Comparison of ENCODE assay signal across 29 mouse cellular contexts in the genomic region with DNA sequence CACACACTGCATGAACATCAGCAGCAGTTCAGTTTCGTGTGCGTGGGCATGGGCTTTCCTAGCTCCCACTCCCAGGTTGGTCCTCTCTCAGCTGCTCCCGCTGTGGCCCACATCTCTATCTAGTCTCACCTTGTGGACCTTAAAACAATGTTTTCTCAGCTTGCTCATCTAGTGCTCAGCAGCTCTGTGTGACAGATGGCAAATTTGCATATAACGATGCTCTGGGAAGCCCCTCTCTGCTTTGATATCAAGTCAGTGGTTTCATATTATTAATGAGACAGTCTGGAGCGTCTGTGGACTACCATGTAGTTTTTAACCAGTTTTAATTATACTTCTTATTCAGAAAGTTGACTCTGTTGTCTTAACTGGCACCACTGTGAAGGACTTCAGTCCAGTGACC.
DNase-seq lines count a peak whose midpoint lies in the region; ATAC-seq and TF ChIP-seq lines count a peak whose summit lies in the region.
"Had no signal": no experiment of that assay in that cellular context is flagged by ENCODE, and none has a peak within 500 bp of the region (broad histone marks: within the 10 kb centered on the region; RNA-seq: fewer than 3 reads in every experiment).

No protein-coding gene starts in this region.

- no peaks in the 10 kb centered on the region for H3K9me3 ChIP-seq in hindbrain, embryonic 13.5 days
- no peaks in the 10 kb centered on the region for H3K9me3 ChIP-seq in hindbrain, embryonic 12.5 days (replicated peaks)
- no peaks in the 10 kb centered on the region for H3K9me3 ChIP-seq in midbrain, embryonic 14.5 days (ENCODE audit: control insufficient read depth, low read length)
- H3K9me3 ChIP-seq in midbrain, embryonic 10.5 days (replicated peaks): no peaks in the 10 kb centered on the region
- no peaks in the 10 kb centered on the region for H3K9me3 ChIP-seq in forebrain, embryonic 15.5 days
- H3K9me3 ChIP-seq in midbrain, postnatal 0 days (ENCODE audit: low read length): no peaks in the 10 kb centered on the region
- H3K9me3 ChIP-seq: embryonic facial prominence, embryonic 13.5 days; heart, embryonic 10.5 days; limb, embryonic 12.5 days; neural tube, embryonic 12.5 days had no signal

- H3K27me3 ChIP-seq in hindbrain, embryonic 13.5 days: no peaks in the 10 kb centered on the region
- no peaks in the 10 kb centered on the region for H3K27me3 ChIP-seq in hindbrain, embryonic 12.5 days
- H3K27me3 ChIP-seq in midbrain, embryonic 14.5 days (ENCODE audit: control insufficient read depth, insufficient read depth, low read length): no peaks in the 10 kb centered on the region
- no peaks in the 10 kb centered on the region for H3K27me3 ChIP-seq in midbrain, embryonic 10.5 days (ENCODE audit: low read depth, poor library complexity, severe bottlenecking)
- H3K27me3 ChIP-seq in forebrain, embryonic 15.5 days: no peaks in the 10 kb centered on the region
- H3K27me3 ChIP-seq in midbrain, postnatal 0 days (ENCODE audit: insufficient read depth, low read length): no peaks in the 10 kb centered on the region
- H3K27me3 ChIP-seq: embryonic facial prominence, embryonic 13.5 days; limb, embryonic 12.5 days; neural tube, embryonic 12.5 days had no signal

- no peaks in the 10 kb centered on the region for H3K36me3 ChIP-seq in hindbrain, embryonic 13.5 days
- H3K36me3 ChIP-seq in hindbrain, embryonic 12.5 days: no peaks in the 10 kb centered on the region
- H3K36me3 ChIP-seq in midbrain, embryonic 14.5 days (ENCODE audit: control insufficient read depth, insufficient read depth, low read length): no peaks in the 10 kb centered on the region
- no peaks in the 10 kb centered on the region for H3K36me3 ChIP-seq in midbrain, embryonic 10.5 days
- no peaks in the 10 kb centered on the region for H3K36me3 ChIP-seq in forebrain, embryonic 15.5 days
- no peaks in the 10 kb centered on the region for H3K36me3 ChIP-seq in midbrain, postnatal 0 days (ENCODE audit: insufficient read depth, low read length)
- H3K36me3 ChIP-seq: embryonic facial prominence, embryonic 13.5 days; heart, embryonic 10.5 days; limb, embryonic 12.5 days; neural tube, embryonic 12.5 days had no signal

- TF ChIP-seq CTCF in midbrain, postnatal 0 days (IDR thresholded peaks at IDR 0.05): no peak

- WGBS in hindbrain, embryonic 13.5 days: 57% methylated on average over 5 of the region's 5 CpGs
- WGBS in hindbrain, embryonic 12.5 days: 74% methylated on average over 5 of the region's 5 CpGs
- WGBS in midbrain, embryonic 14.5 days: 77% methylated on average over 5 of the region's 5 CpGs
- 91% methylated on average over 5 of the region's 5 CpGs for WGBS in midbrain, embryonic 10.5 days
- WGBS in forebrain, embryonic 15.5 days: 53% methylated on average over 5 of the region's 5 CpGs
- WGBS in midbrain, postnatal 0 days: 68% methylated on average over 5 of the region's 5 CpGs

- H3K9ac ChIP-seq in hindbrain, embryonic 13.5 days: no peak overlapping the region
- no peak overlapping the region for H3K9ac ChIP-seq in hindbrain, embryonic 12.5 days
- no peak overlapping the region for H3K9ac ChIP-seq in midbrain, embryonic 14.5 days (replicated peaks; ENCODE audit: low read length)
- no peak overlapping the region for H3K9ac ChIP-seq in forebrain, embryonic 15.5 days (replicated peaks)
- H3K9ac ChIP-seq in midbrain, postnatal 0 days (replicated peaks; ENCODE audit: low read length, poor library complexity, severe bottlenecking): no peak overlapping the region
- H3K9ac ChIP-seq: embryonic facial prominence, embryonic 13.5 days; limb, embryonic 12.5 days; liver, postnatal 0 days; neural tube, embryonic 12.5 days had no signal

- H3K27ac ChIP-seq in hindbrain, embryonic 13.5 days: no peak overlapping the region; the same call in 1 of the 2 replicates
- no peak overlapping the region for H3K27ac ChIP-seq in hindbrain, embryonic 12.5 days
- no peak overlapping the region; the same call in 1 of the 2 replicates for H3K27ac ChIP-seq in midbrain, embryonic 14.5 days (replicated peaks; ENCODE audit: low read depth, low read length)
- no peak overlapping the region for H3K27ac ChIP-seq in midbrain, embryonic 10.5 days (replicated peaks)
- H3K27ac ChIP-seq in forebrain, embryonic 15.5 days (replicated peaks): 0 out of 2 replicates have a peak overlapping the region, but pooled peaks have one; percentile 8
- H3K27ac ChIP-seq in midbrain, postnatal 0 days (ENCODE audit: low read depth, low read length): no peak overlapping the region
- H3K27ac ChIP-seq: embryonic facial prominence, embryonic 13.5 days; gastrocnemius, adult 2 months; heart, embryonic 10.5 days; layer of hippocampus, adult 2 months; limb, embryonic 12.5 days; neural tube, embryonic 12.5 days; stomach, postnatal 0 days had no signal

- peak; percentile 28; the same call in 1 of the 2 replicates for ATAC-seq in hindbrain, embryonic 13.5 days (ENCODE audit: low FRiP score)
- ATAC-seq in hindbrain, embryonic 12.5 days (ENCODE audit: low FRiP score): no peak
- peak; percentile 43; the same call in 1 of the 2 replicates for ATAC-seq in midbrain, embryonic 14.5 days (ENCODE audit: low FRiP score, low TSS enrichment)
- 0 out of 2 replicates have a peak, but pooled peaks have one; percentile 46 for ATAC-seq in forebrain, embryonic 15.5 days (replicated peaks)
- ATAC-seq in midbrain, postnatal 0 days (ENCODE audit: low FRiP score): no peak
- ATAC-seq: intestine, embryonic 16.5 days; liver, postnatal 0 days; lung, postnatal 0 days had no signal

- H3K4me3 ChIP-seq in hindbrain, embryonic 13.5 days: no peak overlapping the region
- no peak overlapping the region for H3K4me3 ChIP-seq in hindbrain, embryonic 12.5 days
- no peak overlapping the region for H3K4me3 ChIP-seq in midbrain, embryonic 14.5 days (replicated peaks; ENCODE audit: low read depth, low read length)
- H3K4me3 ChIP-seq in midbrain, embryonic 10.5 days: no peak overlapping the region
- H3K4me3 ChIP-seq in forebrain, embryonic 15.5 days: no peak overlapping the region
- no peak overlapping the region for H3K4me3 ChIP-seq in midbrain, postnatal 0 days (ENCODE audit: low read depth, low read length)
- H3K4me3 ChIP-seq: embryonic facial prominence, embryonic 13.5 days; erythroblast, embryonic 14.5 days; gastrocnemius, adult 2 months; heart, embryonic 10.5 days; layer of hippocampus, adult 2 months; limb, embryonic 12.5 days; neural tube, embryonic 12.5 days had no signal

- DNase-seq in midbrain, embryonic 14.5 days: peak; percentile 35
- DNase-seq in midbrain, embryonic 10.5 days (ENCODE audit: low spot score): no peak
- peak; percentile 24 for DNase-seq in midbrain, postnatal 0 days (ENCODE audit: low spot score)
- no peak for DNase-seq in gastrocnemius, postnatal 36 days
- DNase-seq: adrenal gland, postnatal 25 days; B cell, adult 2 months; cerebellum, adult 11 months; cerebellum, postnatal 25 days; embryo, embryonic 11 days; gastrocnemius, adult 2 months; heart, postnatal 4 days; kidney, adult 9 months; kidney, postnatal 14 days; liver, postnatal 0 days; right cerebral cortex, postnatal 14 days; thymus, adult 2 months had no signal

- no peak overlapping the region for H3K4me2 ChIP-seq in hindbrain, embryonic 13.5 days
- H3K4me2 ChIP-seq in hindbrain, embryonic 12.5 days (replicated peaks): no peak overlapping the region
- no peak overlapping the region for H3K4me2 ChIP-seq in midbrain, embryonic 14.5 days (ENCODE audit: low read length)
- H3K4me2 ChIP-seq in forebrain, embryonic 15.5 days (replicated peaks): no peak overlapping the region
- no peak overlapping the region for H3K4me2 ChIP-seq in midbrain, postnatal 0 days (ENCODE audit: low read depth, low read length, poor library complexity, severe bottlenecking)
- H3K4me2 ChIP-seq: embryonic facial prominence, embryonic 13.5 days; limb, embryonic 12.5 days; liver, embryonic 11.5 days; neural tube, embryonic 12.5 days had no signal

- intact Hi-C loops in gastrocnemius, postnatal 36 days (cut with DNase I): no loop called here

- peaks cover 11% of the 10 kb centered on the region; the same call in 1 of the 2 replicates for H3K4me1 ChIP-seq in hindbrain, embryonic 13.5 days (replicated peaks)
- peaks cover 3% of the 10 kb centered on the region; the same call in 1 of the 2 replicates for H3K4me1 ChIP-seq in hindbrain, embryonic 12.5 days
- H3K4me1 ChIP-seq in midbrain, embryonic 14.5 days (ENCODE audit: control insufficient read depth, insufficient read depth, low read length): no peaks in the 10 kb centered on the region
- H3K4me1 ChIP-seq in midbrain, embryonic 10.5 days: peaks cover 11% of the 10 kb centered on the region
- H3K4me1 ChIP-seq in forebrain, embryonic 15.5 days: peaks cover 13% of the 10 kb centered on the region
- H3K4me1 ChIP-seq in midbrain, postnatal 0 days (ENCODE audit: insufficient read depth, low read length): no peaks in the 10 kb centered on the region
- H3K4me1 ChIP-seq: heart, embryonic 10.5 days; limb, embryonic 12.5 days; neural tube, embryonic 12.5 days had no signal

Comparison
In these comparisons a context has a peak if more than half of its experiments do, and no peak if none do; other contexts are left out.
1. ATAC-seq: peak in hindbrain, embryonic 13.5 days (single experiment), midbrain, embryonic 14.5 days (single experiment) and forebrain, embryonic 15.5 days (single experiment); none in hindbrain, embryonic 12.5 days (single experiment) and midbrain, postnatal 0 days (single experiment).
2. DNase-seq: peak in midbrain, embryonic 14.5 days (single experiment) and midbrain, postnatal 0 days (single experiment); none in midbrain, embryonic 10.5 days (single experiment) and gastrocnemius, postnatal 36 days (0 of 2).